Mouse (Mus musculus) v-Abl transformed pro-B cells (cell line): ENCODE results near the gene Cdk12.
"Not testable (repeated sequence)": the region's sequence is repeated elsewhere in the genome, so short reads cannot be mapped to it uniquely, and the experiment has no call there.

Experiments used
- in situ Hi-C, 2 experiments: fragments of 400-800 bp; cut with MboI; formaldehyde crosslinking; loops; one replicate each; pipeline ENCODE4 v1.15.1; 2025; ENCODE audit not compliant: unreplicated experiment in 2 of 2

Gene Cdk12

GRCm38 (mm10) chr11:98202641-98203350 is at the start of gene Cdk12:
TSS of gene Cdk12 (plus strand) at chr11:98203059.
- in situ Hi-C loops, result no loop called here

GRCm38 (mm10) chr11:98155094-98155493 is 47.8 kb upstream of the Cdk12 start:
- in situ Hi-C loops, result loop anchor here in 1 of 2 experiments (5.0 kb wide), 1 partner anchor 37 kb away; the partner anchor contains the start of gene Med1

GRCm38 (mm10) chr11:98168400-98168799 is 34.5 kb upstream of the Cdk12 start:
- in situ Hi-C loops, result no loop called here

GRCm38 (mm10) chr11:98182149-98182548 is 20.7 kb upstream of the Cdk12 start:
- in situ Hi-C loops, result not testable (repeated sequence)

GRCm38 (mm10) chr11:98187640-98188395 is 15.0 kb upstream of the Cdk12 start:
- in situ Hi-C loops, result no loop called here

GRCm38 (mm10) chr11:98190820-98191219 is 12.0 kb upstream of the Cdk12 start:
- in situ Hi-C loops, result loop anchor here in 1 of 2 experiments (5.0 kb wide), 1 partner anchor 34 kb away; no protein-coding TSS in a partner anchor

- in situ Hi-C loops, result loop anchor here in 1 of 2 experiments (5.0 kb wide), 1 partner anchor 36 kb away; no protein-coding TSS in a partner anchor
These were observed 9.7 kb upstream of the Cdk12 start, which contains the start of gene Med1 for GRCm38 (mm10) chr11:98192901-98193805. TSS of gene Med1 (minus strand) at chr11:98193293.

- in situ Hi-C loops, result no loop called here
These were observed 843 bp upstream of the Cdk12 start for GRCm38 (mm10) chr11:98201791-98202640.

GRCm38 (mm10) chr11:98203351-98203911 is 572 bp downstream of the Cdk12 start:
- in situ Hi-C loops, result no loop called here

GRCm38 (mm10) chr11:98203931-98204421 is 1.1 kb downstream of the Cdk12 start:
- in situ Hi-C loops, result no loop called here

GRCm38 (mm10) chr11:98205463-98205862 is 2.6 kb downstream of the Cdk12 start:
- in situ Hi-C loops, result no loop called here

- in situ Hi-C loops, result not testable (repeated sequence)
These were observed 3.4 kb downstream of the Cdk12 start for GRCm38 (mm10) chr11:98206281-98206680.

GRCm38 (mm10) chr11:98209661-98210060 is 6.8 kb downstream of the Cdk12 start:
- in situ Hi-C loops, result not testable (repeated sequence)

- in situ Hi-C loops, result no loop called here
These were observed 10.5 kb downstream of the Cdk12 start for GRCm38 (mm10) chr11:98213311-98213710.

GRCm38 (mm10) chr11:98226349-98226748 is 23.5 kb downstream of the Cdk12 start:
- in situ Hi-C loops, result no loop called here

- in situ Hi-C loops, result loop anchor here in 1 of 2 experiments (10.0 kb wide), 1 partner anchor 134 kb away; no protein-coding TSS in a partner anchor
These were observed 35.6 kb downstream of the Cdk12 start for GRCm38 (mm10) chr11:98238416-98238815.

GRCm38 (mm10) chr11:98238995-98239394 is 36.1 kb downstream of the Cdk12 start:
- in situ Hi-C loops, result loop anchor here in 1 of 2 experiments (10.0 kb wide), 1 partner anchor 134 kb away; no protein-coding TSS in a partner anchor

- in situ Hi-C loops, result not testable (repeated sequence)
These were observed 40.1 kb downstream of the Cdk12 start for GRCm38 (mm10) chr11:98242910-98243309.

GRCm38 (mm10) chr11:98244415-98244814 is 41.6 kb downstream of the Cdk12 start:
- in situ Hi-C loops, result no loop called here
